Mouse (Mus musculus): ENCODE results near the gene Adra2b.

- no peak for TF ChIP-seq CTCF (IDR thresholded peaks at IDR 0.05; ENCODE audit: low read depth, low read length)
- TF ChIP-seq EP300 (IDR thresholded peaks at IDR 0.05; ENCODE audit: insufficient read depth, low read depth, low read length), result no peak
- TF ChIP-seq POLR2A (IDR thresholded peaks at IDR 0.05; ENCODE audit: insufficient read depth, low read length), result no peak
Measured at GRCm38 (mm10) chr2:127387521-127387920, 24.5 kb downstream of the Adra2b start.

Measured in ES-Bruce4 (cell line).